Mouse (Mus musculus): ENCODE data around the gene Rhox4g. TPM values are rescaled to one million over a fixed set of nuclear protein-coding genes. Genes with fewer than 3 reads are reported as not detected.
"Not testable (repeated sequence)": the region's sequence is repeated elsewhere in the genome, so short reads cannot be mapped to it uniquely, and the experiment has no call there.

The Rhox4g gene
- not detected in 2 replicates for polyA plus RNA-seq (2015; fragmentation: Nextera tagmentation; extraction: Ambion mirVana)

DNA sequence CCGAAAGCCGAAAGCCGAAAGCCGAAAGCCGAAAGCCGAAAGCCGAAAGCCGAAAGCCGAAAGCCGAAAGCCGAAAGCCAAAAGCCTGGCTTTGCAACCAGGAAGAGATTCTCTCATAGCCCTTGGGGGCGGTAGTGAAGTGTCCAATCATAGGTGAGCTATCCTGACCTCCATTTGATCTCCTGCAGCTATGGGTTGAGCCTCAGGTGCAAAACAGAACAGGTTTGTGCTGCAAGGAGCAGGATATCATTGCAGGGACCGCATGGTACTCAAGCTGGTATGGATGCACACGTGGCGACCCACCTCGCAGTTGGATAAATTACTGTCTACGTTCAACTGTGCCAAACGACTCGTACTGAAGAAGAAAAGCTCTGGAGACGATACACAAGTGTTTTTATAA lies at the start of gene Rhox4g:
TSS of gene Rhox4g (minus strand) at position 101 of the 400 bp plus-strand sequence.
- not testable (repeated sequence) for ATAC-seq (ENCODE audit: insufficient number of reproducible peaks, low FRiP score, low TSS enrichment, low read depth); H3K27me3 ChIP-seq; H3K27ac ChIP-seq; H3K4me3 ChIP-seq; H3K9ac ChIP-seq; H3K36me3 ChIP-seq; H3K9me3 ChIP-seq; H3K4me2 ChIP-seq; H3K4me1 ChIP-seq
- 93% methylated on average over 19 of the region's 20 CpGs for WGBS

GRCm38 (mm10) chrX:37692261-37692660 lies 41.1 kb upstream of the Rhox4g start:
- H3K9ac ChIP-seq = no peak overlapping the region
- no peaks in the 10 kb centered on the region for H3K36me3 ChIP-seq
- H3K27me3 ChIP-seq = no peaks in the 10 kb centered on the region
- no peaks in the 10 kb centered on the region for H3K9me3 ChIP-seq
- WGBS = 76% methylated on average over 2 of the region's 2 CpGs
- no peak overlapping the region for H3K27ac ChIP-seq
- ATAC-seq (ENCODE audit: insufficient number of reproducible peaks, low FRiP score, low TSS enrichment, low read depth) = no peak
- H3K4me1 ChIP-seq = no peaks in the 10 kb centered on the region
- no peak overlapping the region for H3K4me3 ChIP-seq
- H3K4me2 ChIP-seq = no peak overlapping the region

DNA sequence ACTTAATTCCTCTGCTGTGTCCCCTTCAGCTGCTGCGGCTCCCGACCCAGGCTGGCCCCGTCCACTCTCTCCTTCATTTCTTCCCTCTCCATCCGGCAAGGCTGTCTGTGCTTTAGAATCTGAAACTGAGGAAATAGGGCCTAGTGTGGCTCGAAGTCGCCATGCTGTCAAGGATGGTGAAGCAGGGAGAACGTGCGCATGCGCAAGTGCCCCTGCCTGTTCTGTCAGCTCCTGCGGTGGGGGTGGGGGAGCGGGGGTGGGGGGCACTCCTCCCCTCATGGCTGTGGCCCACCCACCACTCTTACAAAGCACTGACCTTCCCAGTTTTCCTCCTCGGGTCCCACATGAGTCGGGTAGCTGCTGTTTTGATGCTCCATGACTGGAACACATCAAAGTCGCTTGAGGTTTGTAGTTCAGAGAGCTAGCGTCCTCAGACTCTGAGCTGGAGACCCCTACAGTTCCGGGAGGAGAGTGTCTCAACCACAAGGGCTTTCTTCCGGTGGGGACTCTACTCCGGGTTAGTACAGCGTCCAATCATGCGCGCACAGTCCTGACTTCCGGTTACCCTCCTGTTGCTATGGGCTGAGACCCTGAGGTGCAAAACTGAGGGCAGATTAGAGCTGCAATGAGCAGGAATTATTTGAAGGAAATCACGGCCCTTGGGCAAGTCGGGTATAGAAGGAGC lies 32.0 kb upstream of the Rhox4g start:
- H3K4me3 ChIP-seq = no peak overlapping the region
- H3K27me3 ChIP-seq = no peaks in the 10 kb centered on the region
- no peak for ATAC-seq (ENCODE audit: insufficient number of reproducible peaks, low FRiP score, low TSS enrichment, low read depth)
- 85% methylated on average over 24 of the region's 24 CpGs for WGBS
- H3K9me3 ChIP-seq = no peaks in the 10 kb centered on the region
- H3K36me3 ChIP-seq = no peaks in the 10 kb centered on the region
- H3K4me1 ChIP-seq = no peaks in the 10 kb centered on the region
- H3K27ac ChIP-seq = no peak overlapping the region
- H3K4me2 ChIP-seq = no peak overlapping the region
- H3K9ac ChIP-seq = no peak overlapping the region

- WGBS = 86% methylated on average over 8 of the region's 8 CpGs
- not testable (repeated sequence) for H3K36me3 ChIP-seq; H3K9me3 ChIP-seq; H3K4me2 ChIP-seq; H3K4me1 ChIP-seq; H3K9ac ChIP-seq; ATAC-seq (ENCODE audit: insufficient number of reproducible peaks, low FRiP score, low TSS enrichment, low read depth); H3K27me3 ChIP-seq; H3K27ac ChIP-seq; H3K4me3 ChIP-seq
Measured at GRCm38 (mm10) chrX:37673177-37673576, 22.1 kb upstream of the Rhox4g start, which contains the start of gene Rhox2h. Rhox2h (minus strand) TSS chrX:37673277.

DNA sequence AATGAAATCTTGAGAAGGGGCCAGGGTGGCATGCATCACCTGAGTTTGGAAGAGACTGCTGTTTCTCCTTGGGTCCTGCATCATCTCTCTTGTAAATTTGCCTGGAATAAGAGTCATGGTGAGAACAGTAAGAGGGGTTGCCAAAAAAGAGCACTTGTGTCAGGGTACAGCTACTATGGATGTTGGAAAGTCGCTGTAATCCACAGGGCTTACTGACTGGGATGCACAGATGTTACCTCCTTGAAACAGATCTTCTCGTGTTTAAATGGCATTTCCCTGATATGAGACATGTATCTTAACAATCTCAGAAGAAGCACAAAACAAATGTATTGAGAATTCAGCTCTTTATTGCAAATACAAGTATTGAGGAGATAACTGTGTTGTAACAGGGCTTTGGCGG lies 17.5 kb upstream of the Rhox4g start, which contains the start of gene Rhox3h:
TSS of gene Rhox3h (minus strand) at position 101 of the 400 bp plus-strand sequence.
- WGBS = 100% methylated on average over 1 of the region's 3 CpGs
- H3K27ac ChIP-seq = not testable (repeated sequence)

DNA sequence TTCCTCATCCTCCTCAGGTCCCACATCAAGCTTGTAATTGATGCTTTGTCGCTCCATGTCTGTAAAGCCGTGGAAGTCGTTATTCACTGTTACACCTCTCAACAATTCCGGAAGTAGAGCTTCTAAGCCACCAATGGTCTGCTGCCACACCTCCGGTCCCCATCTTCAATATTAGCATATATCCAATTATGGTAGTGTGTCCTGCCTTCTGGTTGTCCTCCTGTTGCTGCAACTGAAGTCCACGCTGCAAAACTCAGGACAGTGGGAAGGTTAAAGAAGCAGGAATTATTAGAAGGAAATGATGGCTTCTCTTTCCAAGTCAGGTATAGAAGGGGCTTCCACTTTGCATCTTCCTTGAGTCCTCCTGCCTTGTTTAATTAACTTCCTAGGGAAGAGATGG lies 7.8 kb downstream of the Rhox4g start, which contains the start of gene Rhox2g:
TSS of gene Rhox2g (minus strand) at position 101 of the 400 bp plus-strand sequence.
- not testable (repeated sequence) for ATAC-seq (ENCODE audit: insufficient number of reproducible peaks, low FRiP score, low TSS enrichment, low read depth); H3K4me2 ChIP-seq; H3K9me3 ChIP-seq; H3K4me1 ChIP-seq; H3K27ac ChIP-seq; H3K4me3 ChIP-seq; H3K36me3 ChIP-seq; H3K27me3 ChIP-seq; H3K9ac ChIP-seq
- WGBS = 86% methylated on average over 6 of the region's 6 CpGs

More for the DNA sequence above, 17.5 kb upstream of the Rhox4g start, which contains the start of gene Rhox3h:
- H3K4me3 ChIP-seq; H3K4me1 ChIP-seq; H3K4me2 ChIP-seq; H3K9ac ChIP-seq; H3K9me3 ChIP-seq; H3K27me3 ChIP-seq; ATAC-seq (ENCODE audit: insufficient number of reproducible peaks, low FRiP score, low TSS enrichment, low read depth); H3K36me3 ChIP-seq: not testable (repeated sequence)

DNA sequence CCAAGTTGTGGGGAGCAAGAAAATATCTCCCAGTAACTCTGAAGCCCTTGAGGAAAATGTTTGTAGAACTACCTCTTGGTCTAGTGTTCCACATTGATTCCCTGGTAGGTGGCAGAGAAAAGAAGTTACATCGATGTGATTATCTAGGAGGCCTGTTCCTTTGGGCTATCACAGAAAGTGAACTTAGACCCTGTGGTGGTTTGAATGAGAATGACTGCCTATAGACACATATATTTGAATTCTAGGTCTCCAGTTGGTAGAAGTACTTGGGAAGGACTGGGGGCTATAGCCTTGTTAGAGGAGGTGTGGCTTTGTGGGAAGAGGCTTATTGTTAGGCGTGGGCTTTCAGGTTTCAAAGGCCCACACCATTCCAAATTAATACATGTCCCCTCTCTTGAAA lies 22.6 kb downstream of the Rhox4g start, which contains the start of gene Rhox3g:
TSS of gene Rhox3g (minus strand) at position 101 of the 400 bp plus-strand sequence.
- WGBS = 77% methylated on average over 2 of the region's 2 CpGs

DNA sequence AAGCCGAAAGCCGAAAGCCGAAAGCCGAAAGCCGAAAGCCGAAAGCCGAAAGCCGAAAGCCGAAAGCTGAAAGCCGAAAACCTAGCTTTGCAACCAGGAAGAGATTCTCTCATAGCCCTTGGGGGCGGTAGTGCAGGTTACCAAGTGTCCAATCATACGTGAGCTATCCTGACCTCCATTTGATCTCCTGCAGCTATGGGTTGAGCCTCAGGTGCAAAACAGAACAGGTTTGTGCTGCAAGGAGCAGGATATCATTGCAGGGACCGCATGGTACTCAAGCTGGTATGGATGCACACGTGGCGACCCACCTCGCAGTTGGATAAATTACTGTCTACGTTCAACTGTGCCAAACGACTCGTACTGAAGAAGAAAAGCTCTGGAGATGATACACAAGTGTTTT lies 43.5 kb downstream of the Rhox4g start, which contains the start of gene Rhox4f:
TSS of gene Rhox4f (minus strand) at position 101 of the 400 bp plus-strand sequence.
- not testable (repeated sequence) for H3K27me3 ChIP-seq; H3K4me3 ChIP-seq; H3K4me1 ChIP-seq; H3K9ac ChIP-seq; H3K9me3 ChIP-seq; ATAC-seq (ENCODE audit: insufficient number of reproducible peaks, low FRiP score, low TSS enrichment, low read depth); H3K36me3 ChIP-seq; H3K4me2 ChIP-seq; H3K27ac ChIP-seq
- WGBS = 91% methylated on average over 18 of the region's 19 CpGs

More for the DNA sequence above, 22.6 kb downstream of the Rhox4g start, which contains the start of gene Rhox3g:
- H3K27ac ChIP-seq; H3K4me2 ChIP-seq; H3K36me3 ChIP-seq; ATAC-seq (ENCODE audit: insufficient number of reproducible peaks, low FRiP score, low TSS enrichment, low read depth); H3K9me3 ChIP-seq; H3K4me1 ChIP-seq; H3K4me3 ChIP-seq; H3K27me3 ChIP-seq; H3K9ac ChIP-seq: not testable (repeated sequence)

Other genes starting within 250 kb of the Rhox4g start
- not detected in 2 replicates for gene Rhox2b, start 239.3 kb downstream of the Rhox4g start, polyA plus RNA-seq (2015; fragmentation: Nextera tagmentation; extraction: Ambion mirVana)
- 0.26 and 0.65 TPM in 2 replicates for gene Rhox4b, start 218.8 kb downstream of the Rhox4g start, polyA plus RNA-seq (2015; fragmentation: Nextera tagmentation; extraction: Ambion mirVana)
- not detected in 2 replicates for gene Rhox2c, start 197.6 kb downstream of the Rhox4g start, polyA plus RNA-seq (2015; fragmentation: Nextera tagmentation; extraction: Ambion mirVana)
- gene Rhox3c, start 192.7 kb downstream of the Rhox4g start, polyA plus RNA-seq (2015; fragmentation: Nextera tagmentation; extraction: Ambion mirVana) = not detected in 2 replicates
- not detected in 2 replicates for gene Rhox4c, start 171.0 kb downstream of the Rhox4g start, polyA plus RNA-seq (2015; fragmentation: Nextera tagmentation; extraction: Ambion mirVana)
- not detected in 2 replicates for gene Rhox2d, start 157.9 kb downstream of the Rhox4g start, polyA plus RNA-seq (2015; fragmentation: Nextera tagmentation; extraction: Ambion mirVana)
- gene Rhox4d, start 137.0 kb downstream of the Rhox4g start, polyA plus RNA-seq (2015; fragmentation: Nextera tagmentation; extraction: Ambion mirVana) = not detected in 2 replicates
- gene Rhox2e, start 120.9 kb downstream of the Rhox4g start, polyA plus RNA-seq (2015; fragmentation: Nextera tagmentation; extraction: Ambion mirVana) = not detected in 2 replicates
- gene Rhox3e, start 109.3 kb downstream of the Rhox4g start, polyA plus RNA-seq (2015; fragmentation: Nextera tagmentation; extraction: Ambion mirVana) = not detected in 2 replicates
- gene Rhox4e, start 93.9 kb downstream of the Rhox4g start, polyA plus RNA-seq (2015; fragmentation: Nextera tagmentation; extraction: Ambion mirVana) = not detected in 2 replicates
- gene Rhox2f, start 79.9 kb downstream of the Rhox4g start, polyA plus RNA-seq (2015; fragmentation: Nextera tagmentation; extraction: Ambion mirVana) = not detected in 2 replicates
- gene Rhox3f, start 70.3 kb downstream of the Rhox4g start, polyA plus RNA-seq (2015; fragmentation: Nextera tagmentation; extraction: Ambion mirVana) = not detected in 2 replicates
- gene Rhox4f, start 43.6 kb downstream of the Rhox4g start, polyA plus RNA-seq (2015; fragmentation: Nextera tagmentation; extraction: Ambion mirVana) = not detected in 2 replicates
- not detected in 2 replicates for gene Rhox3g, start 22.7 kb downstream of the Rhox4g start, polyA plus RNA-seq (2015; fragmentation: Nextera tagmentation; extraction: Ambion mirVana)
- gene Rhox2g, start 7.9 kb downstream of the Rhox4g start, polyA plus RNA-seq (2015; fragmentation: Nextera tagmentation; extraction: Ambion mirVana) = not detected in 2 replicates
- not detected in 2 replicates for gene Rhox3h, start 17.4 kb upstream of the Rhox4g start, polyA plus RNA-seq (2015; fragmentation: Nextera tagmentation; extraction: Ambion mirVana)
- not detected in 2 replicates for gene Rhox2h, start 21.9 kb upstream of the Rhox4g start, polyA plus RNA-seq (2015; fragmentation: Nextera tagmentation; extraction: Ambion mirVana)
- 0.35 and 0.40 TPM in 2 replicates for gene Rhox5, start 153.5 kb upstream of the Rhox4g start, polyA plus RNA-seq (2015; fragmentation: Nextera tagmentation; extraction: Ambion mirVana)
- gene Rhox6, start 175.6 kb upstream of the Rhox4g start, polyA plus RNA-seq (2015; fragmentation: Nextera tagmentation; extraction: Ambion mirVana) = 0.41 and 0.78 TPM in 2 replicates
- gene Rhox7a, start 180.4 kb upstream of the Rhox4g start, polyA plus RNA-seq (2015; fragmentation: Nextera tagmentation; extraction: Ambion mirVana) = not detected in 2 replicates
- not detected in 2 replicates for gene Rhox8, start 227.6 kb upstream of the Rhox4g start, polyA plus RNA-seq (2015; fragmentation: Nextera tagmentation; extraction: Ambion mirVana)
- not detected in 2 replicates for gene Rhox7b, start 245.9 kb upstream of the Rhox4g start, polyA plus RNA-seq (2015; fragmentation: Nextera tagmentation; extraction: Ambion mirVana)

All from limb, embryonic 15.5 days (tissue).